Mouse (Mus musculus) CH12.LX (cell line): ENCODE data around the gene Arhgap42. TPM values are rescaled to one million over a fixed set of nuclear protein-coding genes. Genes with fewer than 3 reads are reported as not detected.

Experiments used
- DNase-seq: peaks from one replicate; pipeline ENCODE4 v3.0.0-alpha.2; 2013; ENCODE audit errors: extremely low read depth
- H3K27ac ChIP-seq: 2 replicates; pipeline ENCODE4 v1.5.1; 2012; ENCODE audit warnings: low read depth, mild to moderate bottlenecking, control low read depth, moderate library complexity; ENCODE audit not compliant: insufficient read depth
- H3K27me3 ChIP-seq: replicated peaks from 2 replicates; pipeline ENCODE3; 2012; ENCODE audit warnings: inconsistent platforms
- H3K36me3 ChIP-seq, 2 experiments: replicated peaks in 1 of 2; 2 replicates each; pipeline versions ENCODE3 to v1.6.1; 2012; ENCODE audit warnings: inconsistent platforms in 1 of 2, low read length in 1 of 2, mild to moderate bottlenecking in 1 of 2, mixed read lengths in 1 of 2, moderate library complexity in 1 of 2; ENCODE audit not compliant: control insufficient read depth in 1 of 2, insufficient read depth in 1 of 2
- H3K4me1 ChIP-seq, 2 experiments: 2 replicates each; pipeline ENCODE4 v1.6.1; 2012; ENCODE audit warnings: inconsistent platforms in 1 of 2, moderate library complexity in 1 of 2; ENCODE audit not compliant: insufficient read depth in 2 of 2, control insufficient read depth in 1 of 2
- H3K4me2 ChIP-seq: 2 replicates; pipeline ENCODE4 v1.6.1; 2012; ENCODE audit warnings: low read depth, mild to moderate bottlenecking, control low read depth; ENCODE audit not compliant: poor library complexity, insufficient read depth, severe bottlenecking
- H3K4me3 ChIP-seq, 3 experiments: fragments of 150-350 bp in 1 of 3; sonication (generic) in 1 of 3; replicated peaks in 1 of 3; 2 replicates each; pipeline versions ENCODE3 to v1.5.1; 2011 to 2012; ENCODE audit warnings: low read depth in 2 of 3, low read length in 2 of 3, mild to moderate bottlenecking in 2 of 3, moderate library complexity in 2 of 3, control low read depth in 1 of 3, improper control_type of control experiment in 1 of 3, inconsistent platforms in 1 of 3, mixed read lengths in 1 of 3; ENCODE audit not compliant: poor library complexity in 1 of 3
- H3K79me2 ChIP-seq: replicated peaks from 2 replicates; pipeline ENCODE4 v1.6.1; 2012; ENCODE audit warnings: mild to moderate bottlenecking, moderate library complexity; ENCODE audit not compliant: control insufficient read depth, poor library complexity, insufficient read depth, severe bottlenecking; ENCODE audit errors: extremely low read depth
- H3K9ac ChIP-seq: 2 replicates; pipeline ENCODE4 v1.6.1; 2012; ENCODE audit warnings: low read depth, mild to moderate bottlenecking, control low read depth, moderate library complexity; ENCODE audit not compliant: insufficient read depth
- H3K9me3 ChIP-seq: replicated peaks from 2 replicates; pipeline ENCODE3; 2012; ENCODE audit warnings: low read length, inconsistent platforms, mixed read lengths
- BHLHE40 ChIP-seq: IDR thresholded peaks from 2 replicates; pipeline ENCODE4 v1.6.1; 2011; ENCODE audit warnings: mild to moderate bottlenecking, low read depth, low read length, improper control_type of control experiment
- CHD1 ChIP-seq: IDR thresholded peaks from 2 replicates; pipeline ENCODE4 v1.6.1; 2012; ENCODE audit warnings: low read depth, low read length, improper control_type of control experiment, inconsistent platforms
- CHD2 ChIP-seq: IDR thresholded peaks from 2 replicates; pipeline ENCODE4 v1.6.1; 2011; ENCODE audit warnings: low read length, improper control_type of control experiment
- CTCF ChIP-seq, 2 experiments: IDR thresholded peaks in 1 of 2; conservative IDR thresholded peaks in 1 of 2; 2 replicates each; pipeline ENCODE4 v1.5.1; 2011 to 2012; ENCODE audit warnings: low read depth in 2 of 2, low read length in 2 of 2, improper control_type of control experiment in 1 of 2, inconsistent platforms in 1 of 2, mild to moderate bottlenecking in 1 of 2, moderate library complexity in 1 of 2
- E2F4 ChIP-seq: IDR thresholded peaks from 2 replicates; pipeline ENCODE4 v1.6.1; 2011; ENCODE audit warnings: low read depth, low read length, improper control_type of control experiment; ENCODE audit not compliant: insufficient replicate concordance
- ELF1 ChIP-seq: IDR thresholded peaks from 2 replicates; pipeline ENCODE4 v1.6.1; 2014; ENCODE audit warnings: low read depth, mild to moderate bottlenecking, inconsistent platforms, low read length, improper control_type of control experiment
- EP300 ChIP-seq: IDR thresholded peaks from 2 replicates; pipeline ENCODE4 v1.6.1; 2011; ENCODE audit warnings: low read length, improper control_type of control experiment
- IRF4 ChIP-seq: IDR thresholded peaks from 2 replicates; pipeline ENCODE4 v1.6.1; 2014; ENCODE audit warnings: low read depth, mild to moderate bottlenecking, inconsistent platforms, low read length, improper control_type of control experiment
- JUN ChIP-seq: IDR thresholded peaks from 2 replicates; pipeline ENCODE4 v1.6.1; 2011; ENCODE audit warnings: low read depth, mild to moderate bottlenecking, low read length, improper control_type of control experiment, moderate library complexity; ENCODE audit not compliant: insufficient read depth
- JUND ChIP-seq: conservative IDR thresholded peaks from 2 replicates; pipeline ENCODE4 v1.6.1; 2011; ENCODE audit warnings: low read depth, low read length, improper control_type of control experiment
- KAT2A ChIP-seq: IDR thresholded peaks from 2 replicates; pipeline ENCODE4 v1.6.1; 2012; ENCODE audit warnings: low read length, improper control_type of control experiment, inconsistent platforms; ENCODE audit not compliant: insufficient replicate concordance
- MAX ChIP-seq: IDR thresholded peaks from 2 replicates; pipeline ENCODE4 v1.6.1; 2011; ENCODE audit warnings: low read length, improper control_type of control experiment
- MAZ ChIP-seq: IDR thresholded peaks from 2 replicates; pipeline ENCODE4 v1.6.1; 2012; ENCODE audit warnings: low read depth, mild to moderate bottlenecking, inconsistent platforms, low read length, improper control_type of control experiment, moderate library complexity
- MEF2A ChIP-seq: IDR thresholded peaks from 2 replicates; pipeline ENCODE4 v1.6.1; 2014; ENCODE audit warnings: low read depth, mild to moderate bottlenecking, inconsistent platforms, low read length, improper control_type of control experiment, borderline replicate concordance
- MXI1 ChIP-seq: IDR thresholded peaks from 2 replicates; pipeline ENCODE4 v1.6.1; 2011; ENCODE audit warnings: mild to moderate bottlenecking, low read depth, low read length, improper control_type of control experiment
- MYC ChIP-seq: IDR thresholded peaks from 2 replicates; pipeline ENCODE4 v1.6.1; 2011; ENCODE audit warnings: low read depth, mild to moderate bottlenecking, improper control_type of control experiment, low read length
- NELFE ChIP-seq: IDR thresholded peaks from 2 replicates; pipeline ENCODE4 v1.6.1; 2011; ENCODE audit warnings: low read depth, low read length, improper control_type of control experiment
- NRF1 ChIP-seq: IDR thresholded peaks from 2 replicates; pipeline ENCODE4 v1.6.1; 2014; ENCODE audit warnings: low read depth, mild to moderate bottlenecking, inconsistent platforms, low read length, improper control_type of control experiment, moderate library complexity
- POLR2A ChIP-seq: IDR thresholded peaks from 2 replicates; pipeline ENCODE4 v1.6.1; 2011; ENCODE audit warnings: low read depth, mild to moderate bottlenecking, improper control_type of control experiment, low read length
- POLR2AphosphoS2 ChIP-seq: IDR thresholded peaks from 2 replicates; pipeline ENCODE4 v1.6.1; 2011; ENCODE audit warnings: low read depth, low read length, improper control_type of control experiment
- RAD21 ChIP-seq: IDR thresholded peaks from 2 replicates; pipeline ENCODE4 v1.6.1; 2011; ENCODE audit warnings: low read depth, mild to moderate bottlenecking, low read length, improper control_type of control experiment, moderate library complexity
- RCOR1 ChIP-seq: conservative IDR thresholded peaks from 2 replicates; pipeline ENCODE4 v1.6.1; 2012; ENCODE audit warnings: low read depth, mild to moderate bottlenecking, inconsistent platforms, low read length, improper control_type of control experiment
- SIN3A ChIP-seq: IDR thresholded peaks from 2 replicates; pipeline ENCODE4 v1.6.1; 2012; ENCODE audit warnings: low read length, improper control_type of control experiment, inconsistent platforms
- TCF12 ChIP-seq: IDR thresholded peaks from 2 replicates; pipeline ENCODE4 v1.6.1; 2014; ENCODE audit warnings: low read depth, mild to moderate bottlenecking, inconsistent platforms, low read length, improper control_type of control experiment
- UBTF ChIP-seq: IDR thresholded peaks from 2 replicates; pipeline ENCODE4 v1.6.1; 2012; ENCODE audit warnings: low read depth, mild to moderate bottlenecking, inconsistent platforms, low read length, improper control_type of control experiment, moderate library complexity
- USF1 ChIP-seq: IDR thresholded peaks from 2 replicates; pipeline ENCODE4 v1.6.1; 2014; ENCODE audit warnings: low read depth, mild to moderate bottlenecking, inconsistent platforms, low read length, improper control_type of control experiment
- USF2 ChIP-seq: conservative IDR thresholded peaks from 2 replicates; pipeline ENCODE4 v1.6.1; 2011; ENCODE audit warnings: low read depth, low read length, improper control_type of control experiment
- ZC3H11A ChIP-seq: IDR thresholded peaks from 2 replicates; pipeline ENCODE4 v1.6.1; 2012; ENCODE audit warnings: low read depth, mild to moderate bottlenecking, inconsistent platforms, low read length, improper control_type of control experiment
- ZNF384 ChIP-seq: IDR thresholded peaks from 2 replicates; pipeline ENCODE4 v1.6.1; 2012; ENCODE audit warnings: low read depth, low read length, improper control_type of control experiment, inconsistent platforms
- dilution Hi-C: fragments of 300-500 bp; cut with MboI; formaldehyde crosslinking; loops from 2 replicates; pipeline ENCODE4 v1.14.3; 2020; ENCODE audit warnings: low sequenced_read_pairs; ENCODE audit not compliant: extremely low pct_unique_long_range_greater_than_20kb, extremely low pct_ligation_motif_present
- in situ Hi-C: fragments of 300-500 bp; cut with MboI; formaldehyde crosslinking; loops from 3 replicates; pipeline ENCODE4 v1.14.3; 2019; ENCODE audit warnings: low sequenced_read_pairs, low pct_ligation_motif_present, low pct_unique_long_range_greater_than_20kb, mixed read lengths
- polyA plus RNA-seq: library from polyadenylated mRNA; unstranded; fragments of >175 nt; gene quantifications from 2 replicates; pipeline ENCODE4 v1.2.1, GENCODE M21; 2012; ENCODE audit warnings: low read depth; ENCODE audit not compliant: insufficient read length
- total RNA-seq, 2 experiments: library from RNA; depleted of rRNA; stranded (reverse); fragments of 300-350 nt in 1 of 2; fragments of >200 nt in 1 of 2; gene quantifications; 2 replicates each; pipeline ENCODE4 v1.2.3; 2012 to 2014

Gene Arhgap42
- total and polyA plus RNA-seq, 3 experiments = not detected

DNA sequence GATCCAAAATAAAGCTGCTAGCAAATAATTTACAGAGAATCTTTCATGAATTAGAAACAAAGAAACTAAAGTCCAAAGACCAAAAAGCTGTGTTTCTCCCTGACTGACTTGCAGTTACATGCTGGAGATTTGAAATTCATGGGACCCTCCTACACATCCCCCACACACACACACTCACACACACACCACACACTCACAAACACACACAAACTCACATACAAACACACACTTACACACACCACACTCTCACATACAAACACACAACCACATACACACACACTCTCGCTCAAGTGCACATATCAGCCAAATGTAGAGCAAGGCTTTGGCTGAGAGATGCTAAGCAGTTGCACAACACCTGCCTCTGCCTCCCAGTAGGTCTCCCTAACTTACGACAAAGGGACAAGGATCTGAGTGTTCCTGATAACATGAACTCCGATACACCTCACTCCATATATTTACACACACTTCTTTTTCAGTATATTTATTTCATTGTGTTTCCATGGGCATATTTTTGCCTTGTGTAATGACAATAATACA, 16.9 kb downstream of the Arhgap42 start:
- in situ Hi-C loops = no loop called here
- Histone ChIP-seq H3K4me1 (no peaks in the 10 kb centered on the region), H3K9ac (no peak overlapping the region)

GRCm38 (mm10) chr9:9221185-9221584, 17.7 kb downstream of the Arhgap42 start:
- H3K4me1 ChIP-seq = no peaks in the 10 kb centered on the region
- H3K9me3 ChIP-seq = peaks cover 22% of the 10 kb centered on the region
- H3K36me3 ChIP-seq = no peaks in the 10 kb centered on the region
- TF ChIP-seq POLR2A (no peak), MYC (no peak), JUND (no peak), USF1 (no peak), IRF4 (no peak), MAX (no peak), CTCF (conservative IDR thresholded peaks at IDR 0.05 in 1 of 2, IDR thresholded peaks at IDR 0.05 in 1 of 2; ENCODE audit: low read depth in 2 of 2, low read length in 2 of 2) (no peak), ZC3H11A (no peak), JUN (no peak), NRF1 (no peak), CHD1 (no peak), MEF2A (no peak), MXI1 (no peak), RCOR1 (no peak), POLR2AphosphoS2 (no peak), EP300 (no peak), ELF1 (no peak), BHLHE40 (no peak)
- no peak overlapping the region for H3K4me3 ChIP-seq
- no peaks in the 10 kb centered on the region for H3K79me2 ChIP-seq
- DNase-seq = no peak
- in situ Hi-C loops = no loop called here
- no peak overlapping the region for H3K27ac ChIP-seq
- no peak overlapping the region for H3K9ac ChIP-seq
- dilution Hi-C loops = no loop called here
- H3K27me3 ChIP-seq = no peaks in the 10 kb centered on the region
- no peak overlapping the region for H3K4me2 ChIP-seq

More for the DNA sequence above, 16.9 kb downstream of the Arhgap42 start:
- Histone ChIP-seq H3K36me3 (no peaks in the 10 kb centered on the region), H3K27me3 (no peaks in the 10 kb centered on the region), H3K4me3 (no peak overlapping the region), H3K27ac (no peak overlapping the region), H3K4me2 (no peak overlapping the region), H3K9me3 (peaks cover 24% of the 10 kb centered on the region), H3K79me2 (no peaks in the 10 kb centered on the region)
- dilution Hi-C loops = no loop called here
- DNase-seq = no peak
- TF ChIP-seq USF2 (no peak), CHD2 (no peak), UBTF (no peak), TCF12 (no peak), JUN (no peak), RAD21 (no peak), ZC3H11A (no peak), ZNF384 (no peak), CTCF (conservative IDR thresholded peaks at IDR 0.05 in 1 of 2, IDR thresholded peaks at IDR 0.05 in 1 of 2; ENCODE audit: low read depth in 2 of 2, low read length in 2 of 2) (no peak), NELFE (no peak), POLR2A (no peak), SIN3A (no peak), E2F4 (no peak), MAX (no peak), IRF4 (no peak), KAT2A (no peak), MAZ (no peak), BHLHE40 (no peak)
